Mouse (Mus musculus): ENCODE results near the gene Gm4981. TPM values are rescaled to one million over a fixed set of nuclear protein-coding genes. Genes with fewer than 3 reads are reported as not detected.
"Not testable (repeated sequence)": the region's sequence is repeated elsewhere in the genome, so short reads cannot be mapped to it uniquely, and the experiment has no call there.

The Gm4981 gene
- total RNA-seq, 1 experiment from 2014 or later = 0.23 TPM

- not testable (repeated sequence) for ATAC-seq (ENCODE audit: extremely low read depth, insufficient number of reproducible peaks, low FRiP score, poor library complexity, severe bottlenecking)
Measured at GRCm38 (mm10) chr10:58223972-58224805, 12.3 kb downstream of the Gm4981 start.

GRCm38 (mm10) chr10:58223161-58223560 is 13.3 kb downstream of the Gm4981 start:
- ATAC-seq (ENCODE audit: extremely low read depth, insufficient number of reproducible peaks, low FRiP score, poor library complexity, severe bottlenecking) = not testable (repeated sequence)

- not testable (repeated sequence) for ATAC-seq (ENCODE audit: extremely low read depth, insufficient number of reproducible peaks, low FRiP score, poor library complexity, severe bottlenecking)
Measured at GRCm38 (mm10) chr10:58221571-58221970, 14.9 kb downstream of the Gm4981 start.

GRCm38 (mm10) chr10:58220726-58221125 is 15.8 kb downstream of the Gm4981 start:
- ATAC-seq (ENCODE audit: extremely low read depth, insufficient number of reproducible peaks, low FRiP score, poor library complexity, severe bottlenecking) = no peak

- no peak for ATAC-seq (ENCODE audit: extremely low read depth, insufficient number of reproducible peaks, low FRiP score, poor library complexity, severe bottlenecking)
Measured at GRCm38 (mm10) chr10:58217366-58217765, 19.1 kb downstream of the Gm4981 start.

GRCm38 (mm10) chr10:58215353-58215752 is 21.1 kb downstream of the Gm4981 start:
- no peak for ATAC-seq (ENCODE audit: extremely low read depth, insufficient number of reproducible peaks, low FRiP score, poor library complexity, severe bottlenecking)

GRCm38 (mm10) chr10:58214934-58215333 is 21.6 kb downstream of the Gm4981 start:
- ATAC-seq (ENCODE audit: extremely low read depth, insufficient number of reproducible peaks, low FRiP score, poor library complexity, severe bottlenecking) = no peak

GRCm38 (mm10) chr10:58214497-58214896 is 22.0 kb downstream of the Gm4981 start:
- no peak for ATAC-seq (ENCODE audit: extremely low read depth, insufficient number of reproducible peaks, low FRiP score, poor library complexity, severe bottlenecking)

- no peak for ATAC-seq (ENCODE audit: extremely low read depth, insufficient number of reproducible peaks, low FRiP score, poor library complexity, severe bottlenecking)
Measured at GRCm38 (mm10) chr10:58212230-58212629, 24.3 kb downstream of the Gm4981 start.

GRCm38 (mm10) chr10:58211213-58211612 is 25.3 kb downstream of the Gm4981 start:
- ATAC-seq (ENCODE audit: extremely low read depth, insufficient number of reproducible peaks, low FRiP score, poor library complexity, severe bottlenecking) = no peak

GRCm38 (mm10) chr10:58210514-58210913 is 26.0 kb downstream of the Gm4981 start:
- ATAC-seq (ENCODE audit: extremely low read depth, insufficient number of reproducible peaks, low FRiP score, poor library complexity, severe bottlenecking) = 0 out of 2 replicates have a peak, but pooled peaks have one; percentile 8

GRCm38 (mm10) chr10:58209710-58210467 is 26.6 kb downstream of the Gm4981 start:
- ATAC-seq (ENCODE audit: extremely low read depth, insufficient number of reproducible peaks, low FRiP score, poor library complexity, severe bottlenecking) = no peak

GRCm38 (mm10) chr10:58206639-58207404 is 29.7 kb downstream of the Gm4981 start:
- no peak for ATAC-seq (ENCODE audit: extremely low read depth, insufficient number of reproducible peaks, low FRiP score, poor library complexity, severe bottlenecking)

- no peak for ATAC-seq (ENCODE audit: extremely low read depth, insufficient number of reproducible peaks, low FRiP score, poor library complexity, severe bottlenecking)
Measured at GRCm38 (mm10) chr10:58205986-58206385, 30.5 kb downstream of the Gm4981 start.

Other genes starting within 250 kb of the Gm4981 start
- gene AW822073, start 11.8 kb downstream of the Gm4981 start, total RNA-seq (2017) = not detected in 2 replicates
- 0.47 TPM in 1 of 2 replicates, not detected in the other for gene Duxf3, start 4.0 kb downstream of the Gm4981 start, total RNA-seq (2017)
- 60.5 and 62.7 TPM in 2 replicates for gene Gcc2, start 18.8 kb upstream of the Gm4981 start, total RNA-seq (2017)
- gene Lims1, start 86.8 kb upstream of the Gm4981 start, total RNA-seq (2017) = 52.9 and 61.9 TPM in 2 replicates
- 136 and 148 TPM in 2 replicates for gene Ranbp2, start 210.2 kb upstream of the Gm4981 start, total RNA-seq (2017)

Measured in neutrophil, adult 5-6 weeks (primary cell).